Mouse (Mus musculus) cerebellum, adult 2 months (tissue): ENCODE results near the gene Cacng2.

ENCODE experiments used
- CTCF ChIP-seq: fragments of 200-500 bp; IDR thresholded peaks from 2 replicates; pipeline ENCODE4 v1.5.1; 2011; ENCODE audit warnings: low read depth, mild to moderate bottlenecking, control low read depth, low read length, moderate library complexity, borderline replicate concordance; ENCODE audit not compliant: insufficient read depth
- POLR2A ChIP-seq: fragments of 200-500 bp; IDR thresholded peaks from 2 replicates; pipeline ENCODE4 v1.6.1; 2011; ENCODE audit warnings: low read length, control low read depth, borderline replicate concordance; ENCODE audit not compliant: insufficient read depth

DNA sequence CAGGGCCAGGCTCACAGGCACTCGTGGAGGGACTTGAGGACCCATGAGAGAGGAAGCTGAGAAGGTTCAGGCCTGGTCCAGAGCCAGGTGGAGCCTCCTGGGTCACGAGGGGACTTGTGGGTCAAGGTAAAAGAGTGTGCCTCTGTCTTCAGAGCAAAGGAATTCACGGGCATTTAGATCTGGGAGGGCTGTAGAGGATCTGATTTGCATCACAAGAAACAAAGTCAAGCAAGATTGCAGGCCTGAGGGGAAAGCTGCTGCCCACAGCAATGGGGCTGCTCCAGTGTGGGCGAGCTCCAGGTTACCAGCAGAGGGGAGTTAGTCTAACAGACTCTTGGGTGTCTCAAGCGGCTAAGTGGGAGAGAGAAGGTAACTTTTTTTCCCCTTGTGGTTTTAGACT lies 118.4 kb downstream of the Cacng2 start:
- no peak for TF ChIP-seq CTCF
- no peak for TF ChIP-seq POLR2A
